Mouse (Mus musculus) small intestine, adult 2 months (tissue): ENCODE results near the gene Spa17.

ENCODE experiments used
- CTCF ChIP-seq: fragments of 200-500 bp; IDR thresholded peaks from 2 replicates; pipeline ENCODE4 v1.5.1; 2012; ENCODE audit warnings: low read depth, mild to moderate bottlenecking, control low read depth, inconsistent platforms, low read length, moderate library complexity, mixed read lengths; ENCODE audit not compliant: insufficient replicate concordance, insufficient read length; ENCODE audit errors: extremely low read depth
- POLR2A ChIP-seq: fragments of 200-500 bp; IDR thresholded peaks from 2 replicates; pipeline ENCODE4 v1.6.1; 2012; ENCODE audit warnings: low read depth, mild to moderate bottlenecking, control low read depth, inconsistent platforms, low read length, moderate library complexity

DNA sequence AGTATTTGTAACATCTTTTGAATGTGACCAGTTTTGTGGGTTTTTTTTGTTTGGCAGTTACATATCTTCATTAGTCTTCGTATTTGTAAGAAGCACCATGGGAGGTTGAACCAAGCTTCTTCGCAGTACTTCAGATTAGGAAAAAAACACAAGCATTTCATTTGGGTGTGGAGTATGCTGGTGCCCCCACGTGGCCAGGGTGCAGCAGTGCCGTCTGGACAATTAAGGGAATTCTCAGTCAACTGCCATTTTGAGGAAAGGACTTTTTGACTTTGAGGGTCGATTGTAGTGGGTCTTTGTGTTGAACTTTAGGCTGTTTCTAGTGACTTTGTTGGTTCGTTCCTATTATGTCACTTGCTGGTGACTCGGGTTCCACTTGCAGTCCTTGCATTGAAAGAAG, 22.8 kb upstream of the Spa17 start:
- TF ChIP-seq CTCF (peak; percentile 70; the same call in 1 of the 2 replicates), POLR2A (no peak)
